Mouse (Mus musculus) testis, adult 2 months (tissue): ENCODE data around the gene Dmtf1. TPM values are rescaled to one million over a fixed set of nuclear protein-coding genes. Genes with fewer than 3 reads are reported as not detected.

ENCODE experiments used
- H3K27ac ChIP-seq: fragments of 200-500 bp; 2 replicates; pipeline ENCODE4 v1.5.1; 2012; ENCODE audit warnings: low read depth, low read length; ENCODE audit not compliant: control insufficient read depth, insufficient read depth
- H3K27me3 ChIP-seq: fragments of 200-500 bp; 2 replicates; pipeline ENCODE4 v1.6.1; 2012; ENCODE audit warnings: mild to moderate bottlenecking, low read length, moderate library complexity; ENCODE audit not compliant: control insufficient read depth, insufficient read depth
- H3K36me3 ChIP-seq: fragments of 200-500 bp; 2 replicates; pipeline ENCODE4 v1.6.1; 2012; ENCODE audit warnings: mild to moderate bottlenecking, low read length; ENCODE audit not compliant: control insufficient read depth, insufficient read depth
- H3K4me1 ChIP-seq: fragments of 200-500 bp; 2 replicates; pipeline ENCODE4 v1.6.1; 2012; ENCODE audit warnings: low read length; ENCODE audit not compliant: control insufficient read depth, insufficient read depth
- H3K4me3 ChIP-seq: fragments of 200-500 bp; 2 replicates; pipeline ENCODE4 v1.5.1; 2012; ENCODE audit warnings: low read depth, mild to moderate bottlenecking, low read length, moderate library complexity, mixed read lengths; ENCODE audit not compliant: control insufficient read depth
- CTCF ChIP-seq: fragments of 200-500 bp; IDR thresholded peaks from 2 replicates; pipeline ENCODE4 v1.5.1; 2012; ENCODE audit warnings: low read depth, mild to moderate bottlenecking, inconsistent platforms, low read length, moderate library complexity; ENCODE audit not compliant: control insufficient read depth, insufficient read depth, insufficient replicate concordance
- POLR2A ChIP-seq: fragments of 200-500 bp; IDR thresholded peaks from 2 replicates; pipeline ENCODE4 v1.6.1; 2012; ENCODE audit warnings: low read depth, mild to moderate bottlenecking, inconsistent platforms, low read length, moderate library complexity; ENCODE audit not compliant: control insufficient read depth
- polyA plus RNA-seq: library from polyadenylated mRNA; depleted of rRNA; stranded (reverse); fragments of >200 nt; gene quantifications from 2 replicates; pipeline ENCODE4 v1.2.3, GENCODE M21; 2012

Gene Dmtf1
- polyA plus RNA-seq, 1 experiment: 16.8 TPM

GRCm38 (mm10) chr5:9128566-9128965, 33.0 kb downstream of the Dmtf1 start:
- H3K4me3 ChIP-seq: no peak overlapping the region
- no peaks in the 10 kb centered on the region for H3K27me3 ChIP-seq
- H3K36me3 ChIP-seq: no peaks in the 10 kb centered on the region
- no peak for TF ChIP-seq POLR2A
- no peak for TF ChIP-seq CTCF
- H3K4me1 ChIP-seq: no peaks in the 10 kb centered on the region
- H3K27ac ChIP-seq: no peak overlapping the region

GRCm38 (mm10) chr5:9124134-9124533, 37.4 kb downstream of the Dmtf1 start:
- no peaks in the 10 kb centered on the region for H3K27me3 ChIP-seq
- H3K36me3 ChIP-seq: no peaks in the 10 kb centered on the region; the same call in 1 of the 2 replicates
- no peak overlapping the region for H3K27ac ChIP-seq
- no peaks in the 10 kb centered on the region for H3K4me1 ChIP-seq
- no peak for TF ChIP-seq CTCF
- no peak for TF ChIP-seq POLR2A
- H3K4me3 ChIP-seq: no peak overlapping the region

- TF ChIP-seq POLR2A: no peak
- TF ChIP-seq CTCF: no peak
- Histone ChIP-seq H3K4me3 (peak overlapping the region; percentile 51), H3K36me3 (no peaks in the 10 kb centered on the region), H3K4me1 (no peaks in the 10 kb centered on the region), H3K27ac (no peak overlapping the region), H3K27me3 (no peaks in the 10 kb centered on the region)
Observed at GRCm38 (mm10) chr5:9114162-9114561, 47.4 kb downstream of the Dmtf1 start.

GRCm38 (mm10) chr5:9111759-9112158, 49.8 kb downstream of the Dmtf1 start:
- Histone ChIP-seq H3K36me3 (no peaks in the 10 kb centered on the region), H3K4me1 (no peaks in the 10 kb centered on the region), H3K4me3 (peak overlapping the region; percentile 6; the same call in 1 of the 2 replicates), H3K27ac (no peak overlapping the region), H3K27me3 (no peaks in the 10 kb centered on the region)
- TF ChIP-seq POLR2A: no peak
- peak; percentile 52; the same call in 1 of the 2 replicates for TF ChIP-seq CTCF

DNA sequence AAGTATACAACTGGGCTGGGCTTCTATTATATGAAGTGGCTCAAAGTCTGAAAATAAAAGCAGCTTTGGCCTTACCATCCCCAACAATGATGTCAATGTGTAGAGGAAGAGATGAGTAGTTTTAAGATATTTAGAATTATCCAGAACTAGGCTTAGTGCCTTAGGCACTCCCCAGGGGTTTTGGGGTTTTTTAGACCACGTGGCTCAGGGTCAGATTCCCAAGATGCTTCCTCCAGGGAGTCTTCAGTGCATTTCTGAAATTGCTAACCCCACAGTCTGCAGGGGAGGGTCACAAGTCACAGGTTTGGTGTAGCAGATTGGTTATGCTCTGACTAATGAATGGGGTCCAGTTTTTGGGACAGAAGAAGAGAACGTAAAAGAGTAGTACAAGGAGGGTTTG, 50.3 kb downstream of the Dmtf1 start:
- TF ChIP-seq POLR2A (no peak), CTCF (no peak)
- Histone ChIP-seq H3K4me1 (no peaks in the 10 kb centered on the region), H3K27me3 (no peaks in the 10 kb centered on the region), H3K27ac (no peak overlapping the region), H3K4me3 (no peak overlapping the region), H3K36me3 (no peaks in the 10 kb centered on the region)

DNA sequence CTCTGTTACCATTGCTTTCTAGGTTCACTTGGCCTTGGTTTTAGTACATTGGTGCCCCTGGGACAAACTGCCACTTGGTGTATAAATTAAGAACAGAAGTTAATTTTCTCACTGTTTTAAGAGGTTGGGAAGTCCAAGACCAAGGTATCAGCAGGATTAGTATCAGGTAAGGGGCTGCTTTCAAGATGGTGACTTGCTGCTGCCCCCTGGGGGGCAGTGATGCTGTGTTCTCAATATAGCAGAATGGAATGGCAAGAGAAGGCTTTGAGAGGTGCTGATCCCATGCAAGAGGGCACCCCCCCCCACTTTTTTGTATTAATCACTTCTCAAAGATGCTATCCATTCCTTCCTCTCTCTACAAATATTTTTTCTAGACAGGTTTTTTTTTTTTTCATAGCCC, 52.0 kb downstream of the Dmtf1 start:
- H3K27me3 ChIP-seq: no peaks in the 10 kb centered on the region
- H3K4me3 ChIP-seq: no peak overlapping the region
- H3K27ac ChIP-seq: no peak overlapping the region
- no peaks in the 10 kb centered on the region for H3K4me1 ChIP-seq
- no peaks in the 10 kb centered on the region for H3K36me3 ChIP-seq
- TF ChIP-seq POLR2A (no peak), CTCF (no peak)

- no peaks in the 10 kb centered on the region for H3K36me3 ChIP-seq
- H3K4me1 ChIP-seq: no peaks in the 10 kb centered on the region
- no peak overlapping the region for H3K4me3 ChIP-seq
- H3K27me3 ChIP-seq: no peaks in the 10 kb centered on the region
- TF ChIP-seq POLR2A: no peak
- TF ChIP-seq CTCF: no peak
- H3K27ac ChIP-seq: no peak overlapping the region
Observed at GRCm38 (mm10) chr5:9108490-9108889, 53.1 kb downstream of the Dmtf1 start.
